Mouse (Mus musculus) heart, postnatal 4 days (tissue): ENCODE results near the gene Vps13c. TPM values are rescaled to one million over a fixed set of nuclear protein-coding genes. Genes with fewer than 3 reads are reported as not detected.
A peak's percentile ranks its signal among the peaks of the same experiment; 100 is the strongest.

Source experiments
- DNase-seq: peaks from one replicate; pipeline ENCODE4 v3.0.0; 2021
- total RNA-seq, 2 experiments: library from RNA; stranded (reverse); gene quantifications; 2 replicates each; pipeline ENCODE4 v1.2.3; 2021

The Vps13c gene
- total RNA-seq, 2 experiments from 2014 or later, result 28.9 to 30.7 TPM

DNA sequence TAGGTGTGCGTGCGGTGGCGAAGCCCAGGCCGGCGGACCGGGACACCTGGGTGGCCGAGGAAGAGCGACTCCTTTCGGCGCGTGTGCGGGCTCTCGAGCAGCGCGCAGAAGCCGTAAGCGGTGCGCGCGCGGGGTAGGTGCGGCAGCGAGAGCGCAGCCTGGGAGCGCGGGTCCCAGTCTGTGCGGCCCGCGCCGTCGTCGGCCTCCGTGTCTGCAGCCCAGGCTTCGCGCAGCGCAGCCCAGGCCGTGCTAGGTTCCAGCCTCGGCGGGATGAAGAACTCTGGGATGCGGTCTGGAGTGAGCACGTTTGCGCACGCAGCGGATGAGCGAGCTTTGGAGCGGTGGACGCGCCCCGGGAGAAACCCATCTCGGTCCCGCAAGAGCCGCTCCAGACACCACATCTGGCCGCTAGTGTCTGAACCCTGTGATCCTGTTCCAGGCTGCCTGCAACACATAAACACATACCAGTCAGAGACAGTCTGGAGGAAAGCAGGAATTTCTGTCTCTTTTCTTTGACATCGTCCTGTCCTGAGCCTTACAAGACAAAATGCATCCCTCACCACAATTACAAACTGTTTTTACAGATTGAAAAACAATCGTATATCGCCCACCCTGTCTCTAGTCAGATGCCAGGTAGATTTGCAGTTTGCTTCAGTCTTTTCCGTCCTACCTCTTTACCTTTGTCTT is 8.7 kb upstream of the Vps13c start:
- peak; percentile 18 for DNase-seq

DNA sequence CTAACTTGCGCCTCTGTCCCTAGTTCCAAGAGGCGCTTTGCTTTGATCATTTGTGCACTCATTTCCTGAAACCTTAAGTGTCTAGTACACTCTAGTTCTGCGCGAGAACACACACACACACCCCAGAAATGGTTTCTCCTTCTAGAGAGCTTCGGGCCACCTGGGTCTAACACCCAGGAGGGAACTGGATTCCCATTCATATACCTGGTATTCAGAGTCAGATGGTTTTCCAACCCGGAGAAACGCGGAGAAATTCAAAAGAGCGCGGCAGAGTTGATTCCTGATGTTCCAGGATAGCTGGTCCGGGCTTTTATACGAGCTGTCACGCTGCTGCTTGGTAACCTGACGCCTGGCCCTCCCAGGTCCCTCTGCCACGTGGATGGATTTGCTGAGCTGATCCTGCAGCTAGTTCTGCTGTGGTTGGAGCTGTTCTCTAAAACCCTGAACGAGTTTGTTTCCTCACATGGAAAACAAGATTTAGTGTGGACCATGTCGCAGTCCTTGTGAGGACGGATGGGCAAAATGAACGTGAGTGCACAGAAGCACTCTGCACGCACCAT is 8.1 kb upstream of the Vps13c start, which contains the start of gene C2cd4a:
C2cd4a (minus strand) TSS at position 285 of the 560 bp plus-strand sequence.
- DNase-seq, result peak; percentile 47

DNA sequence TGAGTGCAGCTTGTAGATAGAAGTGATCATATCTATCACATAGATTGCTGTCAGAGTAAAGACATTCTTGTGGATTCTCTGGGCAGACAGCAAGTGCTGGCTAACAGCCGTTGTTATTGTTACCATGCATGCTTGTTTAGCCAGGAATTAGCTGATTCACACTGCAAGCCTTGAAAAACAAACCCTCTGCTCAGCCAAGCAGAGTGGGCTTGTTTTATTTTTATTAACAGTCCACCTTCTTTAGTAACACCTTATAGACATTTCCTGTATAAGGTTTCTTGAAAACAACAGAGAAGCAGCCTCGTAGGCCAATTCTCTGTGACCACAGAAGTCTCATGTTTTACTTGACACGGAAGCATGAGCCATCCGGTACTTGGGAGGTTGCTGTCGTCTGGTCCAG is 5.7 kb upstream of the Vps13c start:
- no peak for DNase-seq

DNA sequence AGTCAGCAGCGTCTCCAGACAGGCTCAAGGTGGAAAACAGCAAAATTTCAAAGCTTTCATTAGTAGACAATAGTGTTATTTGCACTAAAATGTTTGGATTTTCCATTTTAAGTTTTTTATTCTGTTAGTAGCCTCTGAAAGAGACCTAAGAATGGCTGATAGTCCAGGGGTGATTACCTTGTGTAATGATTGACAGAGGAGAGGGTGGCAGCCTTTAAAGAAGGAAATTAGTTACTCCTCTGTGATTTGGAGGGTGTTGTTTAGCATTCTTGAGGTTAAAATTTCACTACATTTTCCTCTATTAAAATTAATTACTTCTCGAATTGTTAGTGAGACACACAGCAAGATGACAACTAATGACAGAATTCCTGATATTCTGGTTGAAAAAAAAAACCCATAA is 2.9 kb upstream of the Vps13c start:
- no peak for DNase-seq

DNA sequence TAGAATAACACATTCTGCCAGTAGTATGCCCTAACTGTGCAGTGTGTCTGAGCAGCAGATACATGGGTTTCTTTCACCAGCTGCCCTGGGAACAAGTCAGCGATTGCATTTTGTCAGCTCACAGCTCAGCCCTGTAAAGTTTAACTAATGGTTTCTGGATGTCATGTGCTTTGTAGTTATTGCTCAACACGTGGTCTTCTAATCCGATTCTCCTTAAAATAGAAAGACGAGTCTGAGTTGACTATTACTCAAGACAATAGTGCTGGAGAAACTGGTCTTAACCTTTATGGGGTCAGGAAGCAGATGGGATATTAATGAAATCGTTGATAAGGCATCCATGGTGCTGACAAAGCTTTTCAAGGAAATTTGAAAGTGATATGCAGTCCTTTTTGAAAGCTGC is 2.6 kb downstream of the Vps13c start:
- no peak for DNase-seq

DNA sequence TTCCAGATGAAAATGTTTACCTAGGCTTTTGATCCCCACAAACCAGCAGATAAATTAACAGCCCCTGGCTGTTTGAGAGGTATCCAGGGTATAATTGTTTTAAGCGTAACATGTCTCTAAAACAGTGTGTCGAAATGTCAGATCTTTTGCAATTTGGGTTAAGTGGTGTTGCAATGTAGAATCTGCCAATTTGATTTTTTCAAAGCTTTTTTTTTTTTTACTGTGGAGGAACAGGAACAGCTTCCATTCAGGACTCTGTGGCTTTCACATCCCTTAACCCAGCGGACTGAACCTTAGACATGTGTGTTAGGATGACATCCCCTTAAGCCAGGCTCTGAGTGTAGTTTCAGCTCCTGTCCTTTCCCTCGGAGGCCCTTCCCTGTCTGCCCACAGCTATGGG is 4.8 kb downstream of the Vps13c start:
- no peak for DNase-seq

DNA sequence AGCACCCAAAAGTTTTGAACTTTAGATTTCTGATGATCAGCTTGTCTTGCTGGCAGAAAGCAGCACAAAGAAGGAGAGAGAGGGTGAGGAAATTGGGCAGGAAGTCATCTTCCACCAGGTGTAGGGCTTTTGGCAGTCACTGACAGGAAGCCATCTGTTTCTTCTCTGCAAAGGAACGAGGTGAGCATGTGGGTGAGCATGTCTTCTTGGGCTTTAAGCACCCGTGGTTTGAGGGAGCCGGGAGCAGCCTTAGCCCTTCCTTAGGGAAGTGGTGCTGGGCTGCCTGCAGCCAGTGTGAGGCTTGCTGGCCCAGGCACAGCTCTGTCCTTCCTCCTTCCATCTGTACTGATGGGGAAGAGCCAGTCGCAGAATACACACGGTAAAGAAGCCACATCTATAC is 5.5 kb downstream of the Vps13c start:
- no peak for DNase-seq

DNA sequence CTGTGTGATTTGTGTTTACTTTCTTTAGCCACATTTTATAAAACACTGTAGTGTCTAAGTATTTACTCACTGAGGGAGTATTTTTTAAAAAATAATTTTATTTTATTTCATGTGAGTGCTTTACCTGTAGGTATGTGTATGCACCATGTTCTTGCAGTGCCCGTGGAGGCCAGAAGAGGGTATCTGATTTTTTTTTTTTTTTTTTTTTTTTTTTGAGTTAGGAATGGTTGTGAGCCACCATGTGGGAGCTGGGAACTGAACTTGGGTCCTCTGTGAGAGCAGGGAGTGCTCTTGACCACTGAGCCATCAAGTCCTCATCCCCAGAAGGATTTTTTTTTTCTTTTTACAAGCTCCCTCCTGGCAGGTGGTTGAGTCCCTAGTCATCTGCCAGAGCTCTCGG is 5.9 kb downstream of the Vps13c start:
- DNase-seq, result no peak

DNA sequence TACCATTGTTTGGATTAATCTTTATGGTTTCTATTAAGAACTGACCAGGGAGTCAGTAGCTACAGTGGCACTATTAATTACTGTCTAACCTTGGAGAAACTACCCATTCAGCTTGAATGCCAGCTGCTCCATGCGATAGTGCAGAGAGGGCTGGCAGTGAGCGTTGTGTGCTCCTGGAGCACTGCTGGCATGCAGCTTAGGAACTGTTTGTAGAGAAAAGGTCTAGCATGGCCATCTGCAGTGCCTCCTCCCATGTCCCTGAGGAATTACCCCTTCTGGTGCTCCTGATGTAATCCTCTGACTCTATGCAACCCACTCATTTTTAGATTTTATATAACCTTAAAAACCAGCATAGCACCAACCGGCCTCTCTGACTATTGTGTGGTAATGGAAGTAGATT is 7.4 kb downstream of the Vps13c start:
- DNase-seq, result no peak

DNA sequence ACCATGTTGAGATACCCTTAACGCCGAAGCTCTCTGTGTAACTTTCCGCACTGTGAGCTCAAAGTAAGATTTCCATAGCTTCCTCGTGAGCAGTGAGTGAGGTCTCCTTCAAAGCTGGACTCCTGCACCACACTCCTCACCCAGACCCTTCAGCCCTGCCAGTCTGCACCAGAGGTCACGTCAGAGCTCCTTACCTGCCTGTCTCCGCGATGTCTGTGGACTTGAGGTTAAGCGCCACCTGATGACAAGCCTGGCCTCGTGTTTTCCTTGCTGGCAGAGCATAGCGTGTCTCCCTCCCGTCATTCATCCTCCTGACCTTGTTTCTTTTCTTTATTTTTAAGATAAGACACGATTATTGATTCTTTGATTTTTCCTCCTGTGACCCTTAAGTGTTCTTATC is 9.2 kb downstream of the Vps13c start:
- no peak for DNase-seq

DNA sequence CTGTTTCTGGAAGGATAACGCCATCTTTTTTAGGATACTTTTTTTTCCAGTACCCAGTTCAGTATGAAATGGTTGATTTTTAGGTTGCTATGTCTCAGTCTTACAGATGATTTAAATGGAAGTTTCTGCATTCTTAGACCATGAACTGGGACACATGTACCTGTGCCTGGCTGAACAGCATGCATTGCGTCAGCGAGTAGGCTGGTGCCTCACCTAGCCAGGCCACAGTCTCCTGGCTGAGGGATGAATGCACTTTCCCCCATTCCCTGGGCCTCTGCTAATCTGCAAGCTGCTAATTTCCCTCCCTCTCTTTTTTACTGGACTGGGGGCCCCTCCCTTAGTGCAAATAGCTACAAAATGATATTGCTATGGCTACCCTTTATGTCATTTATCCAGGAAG is 9.7 kb downstream of the Vps13c start:
- no peak for DNase-seq

DNA sequence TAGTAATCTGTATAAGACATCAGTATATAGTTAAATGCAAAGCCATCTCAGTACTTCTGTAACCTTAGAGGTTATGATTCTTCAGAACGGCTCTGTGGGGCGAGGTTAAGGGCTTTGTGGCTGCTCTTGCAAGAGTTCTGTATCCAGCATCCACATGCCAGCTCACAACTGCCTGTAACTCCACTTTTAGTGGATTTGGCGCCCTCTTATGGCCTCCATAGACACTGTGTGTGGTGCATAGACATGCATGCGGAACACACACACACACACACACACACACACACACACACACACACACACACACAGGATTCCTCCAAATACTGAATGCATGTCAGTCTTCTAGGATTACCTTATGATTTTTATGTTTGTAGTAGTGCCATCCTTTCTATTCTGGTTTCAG is 11.0 kb downstream of the Vps13c start:
- peak; percentile 35 for DNase-seq

DNA sequence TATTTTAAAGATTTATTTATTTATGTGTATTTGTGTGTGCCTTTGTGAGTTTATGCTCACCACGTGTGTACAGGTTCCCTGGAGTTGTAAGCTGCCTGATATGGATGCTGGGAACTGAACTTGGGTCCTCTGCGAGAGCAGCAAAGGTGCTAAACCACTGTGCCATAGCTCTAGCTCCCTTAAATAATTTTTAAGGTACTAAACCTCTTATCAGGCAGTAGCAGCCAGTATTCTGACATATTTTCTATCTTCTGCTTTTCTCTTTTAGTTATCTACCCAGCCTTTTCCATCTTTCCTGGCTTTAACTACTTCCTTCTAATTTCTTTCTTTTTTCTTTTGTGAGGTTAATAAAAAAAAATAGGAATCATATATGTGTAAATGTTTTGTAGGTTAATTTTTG is 20.1 kb downstream of the Vps13c start:
- no peak for DNase-seq

DNA sequence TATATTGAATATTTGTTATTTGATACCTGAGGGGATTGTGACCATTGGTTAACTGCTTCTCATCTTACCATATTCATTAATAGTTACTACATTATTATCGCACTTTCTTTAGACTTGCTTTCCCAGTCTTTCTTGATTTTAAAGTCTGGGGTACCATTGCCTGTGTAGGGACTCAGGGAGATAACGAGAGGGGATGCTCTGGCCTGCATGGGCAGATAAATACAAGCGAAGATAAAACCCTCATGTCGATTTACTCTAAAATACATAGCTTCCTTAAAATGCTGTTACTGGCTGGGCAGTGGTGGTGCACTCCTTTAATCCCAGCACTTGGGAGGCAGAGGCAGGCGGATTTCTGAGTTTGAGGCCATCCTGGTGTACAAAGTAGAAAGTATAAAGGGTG is 23.1 kb downstream of the Vps13c start:
- DNase-seq, result no peak

DNA sequence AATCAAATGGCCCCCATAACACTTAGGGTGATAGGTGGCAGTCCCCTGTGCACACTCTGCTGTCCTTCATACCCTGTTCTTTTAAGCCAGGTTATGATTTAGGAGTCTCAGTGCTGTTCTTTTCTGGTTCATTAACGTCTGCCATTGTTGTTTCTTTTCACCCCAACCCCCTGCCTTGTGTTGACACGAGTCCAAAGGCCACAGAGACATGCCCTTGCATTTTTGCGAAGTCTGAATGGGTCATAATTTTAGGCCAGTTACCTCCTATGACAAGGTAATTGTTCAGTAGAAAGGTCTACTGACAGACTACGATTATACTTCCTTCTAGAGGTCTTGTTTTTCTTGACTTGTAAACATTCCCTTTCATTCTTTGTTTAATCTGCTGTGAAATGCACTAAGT is 23.8 kb downstream of the Vps13c start:
- DNase-seq, result no peak

DNA sequence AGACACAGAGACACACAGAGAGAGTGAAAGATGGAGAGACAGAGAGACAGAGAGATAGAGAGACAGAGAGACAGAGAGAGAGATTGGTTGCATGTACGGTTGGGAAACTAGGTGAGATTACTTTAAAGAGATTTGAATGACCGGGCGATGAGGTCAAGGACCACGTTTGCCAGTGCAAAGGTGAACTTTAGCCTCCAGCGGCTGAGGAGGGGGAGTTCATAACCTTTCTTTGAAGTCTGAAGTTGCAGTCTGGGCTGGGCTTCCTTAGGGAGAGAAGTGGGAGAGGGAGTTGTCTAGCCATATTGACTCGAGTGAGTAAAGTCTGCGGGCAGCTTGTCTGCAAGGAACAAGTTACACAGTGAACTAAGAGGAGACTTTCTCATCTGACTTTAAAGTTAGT is 25.2 kb downstream of the Vps13c start:
- no peak for DNase-seq

DNA sequence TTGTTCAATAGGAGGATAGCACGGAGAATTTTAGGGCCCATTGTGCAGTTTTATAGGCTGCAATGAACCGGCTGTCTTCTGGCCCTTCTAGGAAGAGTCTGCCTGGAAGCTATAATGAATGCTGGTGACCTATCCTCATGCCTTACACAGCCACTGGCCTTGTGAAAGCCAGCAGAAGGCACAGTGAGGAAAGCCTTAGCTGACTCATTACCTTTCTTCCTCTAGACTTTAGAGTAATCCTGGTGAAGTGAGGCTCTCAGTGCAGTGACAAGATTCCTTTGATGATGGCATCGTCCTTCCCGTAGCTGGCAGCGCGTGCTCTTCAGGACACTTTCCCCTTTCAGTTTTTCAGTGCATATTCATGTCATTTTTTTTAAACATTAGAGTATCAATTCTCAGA is 27.2 kb downstream of the Vps13c start:
- no peak for DNase-seq

DNA sequence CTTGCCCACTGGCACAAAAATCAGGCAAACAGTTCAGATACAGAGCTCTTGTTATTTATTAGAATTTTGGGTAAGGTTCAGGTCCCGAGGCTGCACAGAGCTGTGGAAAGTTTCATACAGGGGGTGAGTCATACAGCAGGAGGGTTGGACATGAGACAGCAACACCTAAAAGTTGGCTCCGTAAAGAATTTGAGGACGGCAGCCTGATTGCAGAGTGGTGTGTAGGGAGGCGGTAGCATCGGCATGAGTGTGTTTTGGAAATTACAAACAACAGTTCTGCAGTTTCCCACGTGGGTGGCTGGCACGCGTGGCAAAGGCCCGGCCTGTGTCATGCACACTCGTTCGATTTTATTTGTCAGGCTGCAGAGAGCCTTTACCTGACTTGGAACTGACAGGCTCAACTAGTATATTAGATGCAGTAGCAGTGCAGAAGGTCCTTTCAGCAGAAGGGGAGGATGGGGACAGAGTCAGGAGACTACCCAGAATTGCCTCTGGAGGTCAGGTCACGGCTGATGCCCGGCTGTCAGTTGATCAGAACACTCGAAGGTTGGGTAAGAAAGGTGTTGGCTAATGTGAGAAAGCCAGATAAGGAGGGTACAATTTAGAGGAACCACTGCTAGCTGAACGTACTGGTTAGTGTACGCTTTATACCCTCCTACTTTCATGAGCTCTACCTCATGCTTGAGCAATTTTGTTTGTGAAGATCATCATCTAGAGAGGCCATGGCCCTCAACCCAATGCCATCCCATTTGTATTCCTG is 29.7 kb downstream of the Vps13c start:
- peak; percentile 10 for DNase-seq

DNA sequence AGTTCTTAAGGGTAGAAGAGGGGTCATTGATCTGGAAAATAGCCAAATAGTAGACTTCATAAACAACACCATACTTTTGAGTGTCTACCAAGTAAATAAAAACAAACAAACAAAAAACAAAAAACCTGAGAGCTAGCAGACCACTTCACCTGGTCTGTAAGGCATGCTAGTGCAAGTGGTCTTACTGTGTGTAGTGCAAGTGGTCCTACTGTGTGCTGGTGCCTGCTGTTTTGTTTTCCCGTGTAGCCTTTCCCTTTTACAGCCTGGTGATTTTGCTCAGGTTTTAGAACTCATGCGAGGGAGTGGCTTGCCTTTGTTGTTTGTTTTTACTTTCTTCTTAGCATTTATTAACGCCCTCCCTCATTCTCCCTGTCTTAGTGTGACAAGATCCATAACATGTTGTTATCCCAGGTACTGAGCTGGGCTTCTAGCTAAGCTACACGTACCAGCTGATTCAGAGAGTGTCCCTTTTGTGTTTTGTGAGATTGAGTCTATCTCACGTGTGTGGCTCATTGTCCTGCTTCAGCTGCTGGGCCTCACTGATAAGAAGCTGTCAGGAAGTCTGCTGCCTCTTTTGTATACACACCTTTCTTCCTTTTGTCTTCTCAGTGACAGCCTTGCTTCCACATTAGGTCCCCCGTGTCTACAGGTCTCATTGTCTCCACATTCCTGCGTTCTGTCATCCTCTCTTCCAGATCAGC is 34.5 kb downstream of the Vps13c start:
- DNase-seq, result no peak

DNA sequence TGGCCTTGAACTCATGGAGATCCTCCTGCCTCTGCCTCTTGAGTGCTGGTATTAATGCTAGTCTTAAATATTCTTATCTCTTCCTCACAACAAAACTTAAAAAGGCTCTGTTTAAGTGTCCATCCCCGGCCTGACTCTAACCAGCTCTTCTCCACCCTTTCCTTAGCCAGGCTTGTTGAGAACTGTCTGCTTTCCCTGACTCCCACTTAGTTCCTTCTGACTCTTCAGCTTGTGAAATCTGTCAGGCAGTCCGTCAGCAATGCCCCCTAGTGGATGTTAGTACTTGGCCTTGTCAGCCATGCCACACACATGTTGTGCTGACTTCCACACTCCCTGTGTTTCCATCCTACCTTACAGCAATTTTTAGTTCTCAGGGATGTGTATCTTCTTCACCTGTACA is 35.1 kb downstream of the Vps13c start:
- DNase-seq, result peak; percentile 56

DNA sequence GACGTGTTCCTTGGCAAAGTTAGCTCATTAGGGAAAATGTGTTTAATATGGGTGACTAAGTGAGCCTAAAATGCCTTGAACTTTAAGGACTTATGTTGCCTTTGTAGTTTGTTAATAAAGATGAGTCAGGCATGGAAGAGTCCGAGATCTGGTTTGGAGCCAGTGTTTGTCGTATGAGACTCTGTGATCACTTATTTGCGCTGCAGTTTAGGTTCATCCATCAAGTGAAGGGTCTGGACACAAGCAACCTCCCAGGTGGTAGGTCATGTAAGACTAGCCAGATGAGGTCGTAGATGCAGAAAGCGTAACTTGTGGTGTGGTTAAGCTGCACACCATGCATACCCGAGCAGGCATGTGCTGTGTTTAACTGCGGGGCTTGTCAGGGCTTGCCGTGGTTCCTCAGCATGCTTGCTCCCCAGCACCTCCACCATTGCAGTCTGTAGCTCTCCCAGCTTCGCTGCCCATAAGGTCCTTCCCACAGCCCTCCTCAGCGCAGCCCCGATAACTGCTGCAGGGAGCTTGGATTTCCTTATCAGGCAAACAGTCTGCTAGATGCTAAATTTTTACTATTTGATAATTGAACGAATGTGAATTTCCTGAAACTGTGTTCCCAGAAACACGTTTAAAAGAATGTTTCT is 37.0 kb downstream of the Vps13c start:
- no peak for DNase-seq

DNA sequence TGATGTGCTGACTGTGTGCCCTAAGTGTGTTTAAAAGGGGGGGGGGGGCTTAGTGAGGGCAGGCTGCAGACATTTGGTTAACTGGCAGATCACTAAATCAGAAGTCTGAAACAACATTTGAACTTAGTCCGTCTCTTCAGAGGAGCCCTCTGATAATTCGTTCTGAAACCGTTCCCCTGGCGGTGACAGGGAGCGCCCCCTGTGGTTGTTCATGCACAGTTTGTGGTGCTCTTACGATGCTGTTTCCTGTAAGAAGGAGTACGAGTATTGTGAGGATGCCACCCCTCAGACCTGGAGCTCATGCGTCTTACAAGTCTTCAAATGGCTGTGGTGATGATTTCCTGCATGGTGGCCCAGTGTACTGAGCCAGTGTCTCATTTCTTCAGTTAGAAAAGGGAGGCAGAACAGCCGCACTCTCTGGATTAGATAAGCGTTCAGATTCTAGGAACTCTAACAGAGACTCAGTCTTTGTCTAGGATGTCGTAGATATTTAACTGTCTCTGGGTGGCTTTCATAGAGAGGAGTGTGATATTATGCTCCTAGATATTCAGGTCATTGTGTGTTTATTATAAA is 38.1 kb downstream of the Vps13c start:
- no peak for DNase-seq
